Mouse (Mus musculus): ENCODE data around the gene Fat1. TPM values are rescaled to one million over a fixed set of nuclear protein-coding genes. Genes with fewer than 3 reads are reported as not detected.

Fat1 gene
- total and polyA plus RNA-seq, 2 experiments: 8.9 to 9.6 TPM

DNA sequence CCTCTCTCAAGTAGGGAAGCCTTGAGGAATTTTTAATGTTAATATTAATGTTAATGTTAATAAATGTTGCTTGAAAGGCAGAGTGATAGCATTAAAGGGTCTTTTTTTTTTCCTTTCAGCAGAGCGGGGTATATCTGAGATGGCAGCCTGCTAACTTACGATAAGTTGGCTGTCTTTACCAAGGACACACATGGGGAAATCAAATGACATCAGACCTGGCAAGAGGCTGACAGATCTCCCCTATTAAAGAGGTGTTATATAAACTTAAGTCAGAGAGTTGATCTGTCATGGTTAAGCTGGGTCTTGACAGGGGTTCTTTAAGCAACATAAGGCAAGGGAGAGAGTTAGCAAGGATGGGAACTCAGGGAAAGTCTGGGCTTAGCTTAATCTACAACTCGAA is 145.6 kb downstream of the Fat1 start:
- WGBS: 79% methylated on average over 3 of the region's 3 CpGs
- Histone ChIP-seq H3K36me3 (ENCODE audit: control insufficient read depth, insufficient read depth, low read length) (no peaks in the 10 kb centered on the region), H3K4me1 (ENCODE audit: control insufficient read depth, insufficient read depth, low read length) (no peaks in the 10 kb centered on the region), H3K27ac (replicated peaks; ENCODE audit: insufficient read depth, low read depth, low read length) (no peak overlapping the region), H3K27me3 (ENCODE audit: control insufficient read depth, insufficient read depth, low read length) (no peaks in the 10 kb centered on the region), H3K9ac (ENCODE audit: low read depth, low read length) (no peak overlapping the region), H3K79me2 (ENCODE audit: control insufficient read depth, insufficient read depth, low read length) (no peaks in the 10 kb centered on the region), H3K4me3 (ENCODE audit: insufficient read depth, low read depth, low read length) (no peak overlapping the region)
- no peak for TF ChIP-seq POLR2A (IDR thresholded peaks at IDR 0.05; ENCODE audit: extremely low read depth, insufficient read depth, low read length)
- no peak for TF ChIP-seq CTCF (IDR thresholded peaks at IDR 0.05; ENCODE audit: low read depth, low read length)
- DNase-seq (ENCODE audit: extremely low read depth, low read depth, low spot score): no peak

- WGBS: 78% methylated on average over 3 of the region's 3 CpGs
- DNase-seq (ENCODE audit: extremely low read depth, low read depth, low spot score): no peak
- H3K27me3 ChIP-seq (ENCODE audit: control insufficient read depth, insufficient read depth, low read length): no peaks in the 10 kb centered on the region
Measured at GRCm38 (mm10) chr8:45093599-45093998, 158.4 kb downstream of the Fat1 start.

More at GRCm38 (mm10) chr8:45093599-45093998, 158.4 kb downstream of the Fat1 start:
- H3K36me3 ChIP-seq (ENCODE audit: control insufficient read depth, insufficient read depth, low read length): no peaks in the 10 kb centered on the region
- H3K27ac ChIP-seq (replicated peaks; ENCODE audit: insufficient read depth, low read depth, low read length): no peak overlapping the region
- H3K9ac ChIP-seq (ENCODE audit: low read depth, low read length): no peak overlapping the region
- H3K4me1 ChIP-seq (ENCODE audit: control insufficient read depth, insufficient read depth, low read length): no peaks in the 10 kb centered on the region
- no peak overlapping the region for H3K4me3 ChIP-seq (ENCODE audit: insufficient read depth, low read depth, low read length)
- TF ChIP-seq POLR2A (IDR thresholded peaks at IDR 0.05; ENCODE audit: extremely low read depth, insufficient read depth, low read length) (no peak), CTCF (IDR thresholded peaks at IDR 0.05; ENCODE audit: low read depth, low read length) (no peak)
- H3K79me2 ChIP-seq (ENCODE audit: control insufficient read depth, insufficient read depth, low read length): no peaks in the 10 kb centered on the region

Other genes with a start within 250 kb of the Fat1 start
- gene Mtnr1a, start 133.7 kb downstream of the Fat1 start, total RNA-seq (2014; rRNA removed): 0.34 and 0.37 TPM in 2 replicates
- gene Mtnr1a, start 133.7 kb downstream of the Fat1 start, polyA plus RNA-seq (2012; rRNA removed): 0.22 and 0.35 TPM in 2 replicates

Measured in liver, adult 2 months (tissue).